Mouse (Mus musculus) liver, adult 2 months (tissue): ENCODE data around the gene Tnfrsf12a. TPM values are rescaled to one million over a fixed set of nuclear protein-coding genes. Genes with fewer than 3 reads are reported as not detected.

Experiments
- DNase-seq: peaks from one replicate; pipeline ENCODE4 v3.0.0-alpha.2; 2011; ENCODE audit warnings: low read depth, low spot score; ENCODE audit errors: extremely low read depth
- H3K27ac ChIP-seq: fragments of 200-500 bp; replicated peaks from 2 replicates; pipeline ENCODE4 v1.5.1; 2012; ENCODE audit warnings: low read depth, mild to moderate bottlenecking, control low read depth, inconsistent platforms, low read length; ENCODE audit not compliant: insufficient read depth
- H3K27me3 ChIP-seq: fragments of 200-500 bp; 2 replicates; pipeline ENCODE4 v1.6.1; 2012; ENCODE audit warnings: mild to moderate bottlenecking, moderate library complexity, low read length, inconsistent platforms; ENCODE audit not compliant: control insufficient read depth, insufficient read depth
- H3K36me3 ChIP-seq: fragments of 200-500 bp; 2 replicates; pipeline ENCODE4 v1.6.1; 2012; ENCODE audit warnings: low read length, inconsistent platforms; ENCODE audit not compliant: control insufficient read depth, insufficient read depth
- H3K4me1 ChIP-seq: fragments of 200-500 bp; 2 replicates; pipeline ENCODE4 v1.6.1; 2011; ENCODE audit warnings: low read length; ENCODE audit not compliant: control insufficient read depth, insufficient read depth
- H3K4me3 ChIP-seq: fragments of 200-500 bp; 2 replicates; pipeline ENCODE4 v1.5.1; 2011; ENCODE audit warnings: low read depth, mild to moderate bottlenecking, control low read depth, low read length, moderate library complexity; ENCODE audit not compliant: insufficient read depth
- H3K79me2 ChIP-seq: fragments of 200-500 bp; 2 replicates; pipeline ENCODE4 v1.6.1; 2012; ENCODE audit warnings: inconsistent platforms, mild to moderate bottlenecking, low read length, moderate library complexity; ENCODE audit not compliant: control insufficient read depth, insufficient read depth
- H3K9ac ChIP-seq: fragments of 200-500 bp; 2 replicates; pipeline ENCODE4 v1.6.1; 2012; ENCODE audit warnings: low read depth, mild to moderate bottlenecking, control low read depth, inconsistent platforms, low read length
- CTCF ChIP-seq: fragments of 200-500 bp; IDR thresholded peaks from 2 replicates; pipeline ENCODE4 v1.5.1; 2011; ENCODE audit warnings: low read depth, low read length, control low read depth
- POLR2A ChIP-seq: fragments of 200-500 bp; IDR thresholded peaks from 2 replicates; pipeline ENCODE4 v1.6.1; 2011; ENCODE audit warnings: low read length, control low read depth; ENCODE audit not compliant: insufficient read depth; ENCODE audit errors: extremely low read depth
- WGBS: fragments of 180-500 bp; shearing (Covaris S2); methylation state at CpG from one replicate; pipeline ENCODE4 v1.1.7; 2018; 5-methylcytosine and 5-hydroxymethylcytosine counted together
- polyA plus RNA-seq: library from polyadenylated mRNA; depleted of rRNA; stranded (reverse); fragments of >200 nt; gene quantifications from 2 replicates; pipeline ENCODE4 v1.2.3, GENCODE M21; 2012
- total RNA-seq: library from RNA; depleted of rRNA; stranded (reverse); fragments of >200 nt; gene quantifications from 2 replicates; pipeline ENCODE4 v1.2.3, GENCODE M21; 2014

Gene Tnfrsf12a
- total and polyA plus RNA-seq, 2 experiments, result 4.0 to 7.1 TPM

- H3K27ac ChIP-seq, result no peak overlapping the region
- peak; percentile 91 for DNase-seq
- H3K9ac ChIP-seq, result peak overlapping the region; percentile 68
- TF ChIP-seq CTCF (peak; percentile 86), POLR2A (no peak)
- no peaks in the 10 kb centered on the region for H3K4me1 ChIP-seq
- H3K36me3 ChIP-seq, result no peaks in the 10 kb centered on the region
- peak overlapping the region; percentile 55 for H3K4me3 ChIP-seq
- H3K27me3 ChIP-seq, result peaks cover 2% of the 10 kb centered on the region; the same call in 1 of the 2 replicates
- under 1% methylated on average over 28 of the region's 28 CpGs for WGBS
- no peaks in the 10 kb centered on the region for H3K79me2 ChIP-seq
Observed at GRCm38 (mm10) chr17:23700079-23700478, 22.8 kb upstream of the Tnfrsf12a start.

GRCm38 (mm10) chr17:23699131-23700077 is 22.1 kb upstream of the Tnfrsf12a start:
- TF ChIP-seq CTCF, result no peak
- TF ChIP-seq POLR2A, result no peak
- H3K4me1 ChIP-seq, result no peaks in the 10 kb centered on the region
- 0 out of 2 replicates have a peak, but pooled peaks cover 2% of the 10 kb centered on the region for H3K27me3 ChIP-seq
- H3K9ac ChIP-seq, result peak overlapping the region; percentile 68
- H3K4me3 ChIP-seq, result peak overlapping the region; percentile 55
- no peaks in the 10 kb centered on the region for H3K36me3 ChIP-seq
- H3K27ac ChIP-seq, result no peak overlapping the region
- peak; percentile 15 for DNase-seq
- 2% methylated on average over 72 of the region's 101 CpGs for WGBS
- H3K79me2 ChIP-seq, result no peaks in the 10 kb centered on the region

GRCm38 (mm10) chr17:23695801-23696200 is 18.5 kb upstream of the Tnfrsf12a start:
- H3K79me2 ChIP-seq, result no peaks in the 10 kb centered on the region
- DNase-seq, result no peak
- H3K4me3 ChIP-seq, result no peak overlapping the region
- WGBS, result 66% methylated on average over 3 of the region's 3 CpGs
- H3K36me3 ChIP-seq, result no peaks in the 10 kb centered on the region
- H3K27me3 ChIP-seq, result 0 out of 2 replicates have a peak, but pooled peaks cover 2% of the 10 kb centered on the region
- H3K4me1 ChIP-seq, result no peaks in the 10 kb centered on the region
- no peak overlapping the region for H3K27ac ChIP-seq
- TF ChIP-seq POLR2A (no peak), CTCF (no peak)
- H3K9ac ChIP-seq, result no peak overlapping the region

- 73% methylated on average over 1 of the region's 1 CpGs for WGBS
- H3K27ac ChIP-seq, result no peak overlapping the region
- 0 out of 2 replicates have a peak, but pooled peaks cover 2% of the 10 kb centered on the region for H3K27me3 ChIP-seq
- no peak overlapping the region for H3K4me3 ChIP-seq
- no peak for TF ChIP-seq POLR2A
- H3K4me1 ChIP-seq, result no peaks in the 10 kb centered on the region
- H3K79me2 ChIP-seq, result no peaks in the 10 kb centered on the region
- no peak overlapping the region for H3K9ac ChIP-seq
- H3K36me3 ChIP-seq, result no peaks in the 10 kb centered on the region
- no peak for DNase-seq
Observed at GRCm38 (mm10) chr17:23694491-23694890, 17.2 kb upstream of the Tnfrsf12a start.

- WGBS, result 56% methylated on average over 15 of the region's 15 CpGs
- Histone ChIP-seq H3K27ac (no peak within 1 kb of the TSS), H3K4me1 (no peaks in the 10 kb centered on the region), H3K79me2 (no peaks in the 10 kb centered on the region), H3K27me3 (peaks cover 15% of the 10 kb centered on the region), H3K4me3 (no peak within 1 kb of the TSS), H3K9ac (no peak within 1 kb of the TSS), H3K36me3 (no peaks in the 10 kb centered on the region)
- no peak for DNase-seq
- TF ChIP-seq CTCF, result no peak
- TF ChIP-seq POLR2A, result no peak
Observed at GRCm38 (mm10) chr17:23683856-23684672, 6.8 kb upstream of the Tnfrsf12a start, which contains the start of gene Cldn9. Gene Cldn9 (minus strand): TSS chr17:23684026.
